Mouse (Mus musculus): ENCODE data around the gene Csnk2a2.

- TF ChIP-seq CTCF (IDR thresholded peaks at IDR 0.05; ENCODE audit: borderline replicate concordance, insufficient read depth, low read length) (no peak), POLR2A (IDR thresholded peaks at IDR 0.05; ENCODE audit: low read depth, low read length) (no peak)
Measured at GRCm38 (mm10) chr8:95513219-95513618, 23.4 kb upstream of the Csnk2a2 start.
